Mouse (Mus musculus): ENCODE data around the gene Gys2. TPM values are rescaled to one million over a fixed set of nuclear protein-coding genes. Genes with fewer than 3 reads are reported as not detected.
"Not testable (repeated sequence)": the region's sequence is repeated elsewhere in the genome, so short reads cannot be mapped to it uniquely, and the experiment has no call there.

The Gys2 gene
- total and polyA plus RNA-seq, 2 experiments from 2014 or later: 0.10 TPM; not detected in 1

DNA sequence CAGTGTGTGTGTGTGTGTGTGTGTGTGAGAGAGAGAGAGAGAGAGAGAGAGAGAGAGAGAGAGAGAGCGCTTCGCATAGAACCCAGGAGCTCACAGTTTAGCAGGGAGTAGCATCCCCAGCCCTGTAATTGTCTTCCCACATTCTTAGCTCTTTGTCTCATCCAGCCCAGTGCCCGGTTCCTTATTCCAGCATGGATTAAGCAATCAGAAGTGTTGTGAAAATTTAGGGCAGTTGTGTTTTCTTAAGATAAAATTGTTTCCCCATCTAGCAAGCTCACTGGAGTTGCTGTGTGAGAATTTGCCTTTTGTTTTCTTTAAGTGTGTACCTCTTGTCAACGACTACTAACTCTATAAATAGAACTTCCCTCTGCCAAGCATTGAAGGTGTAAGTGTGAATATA lies 35.8 kb upstream of the Gys2 start:
- Histone ChIP-seq H3K4me2 (ENCODE audit: low read depth, low read length) (no peak overlapping the region; the same call in 1 of the 2 replicates), H3K4me1 (ENCODE audit: insufficient read depth, low read length) (peaks cover 5% of the 10 kb centered on the region; the same call in 1 of the 2 replicates), H3K27me3 (ENCODE audit: insufficient read depth, low read length) (0 out of 2 replicates have a peak, but pooled peaks cover 4% of the 10 kb centered on the region), H3K9ac (replicated peaks; ENCODE audit: low read length) (no peak overlapping the region), H3K4me3 (ENCODE audit: low read length) (no peak overlapping the region; the same call in 1 of the 2 replicates), H3K27ac (no peak overlapping the region), H3K36me3 (ENCODE audit: insufficient read depth, low read length) (no peaks in the 10 kb centered on the region; the same call in 1 of the 2 replicates), H3K9me3 (ENCODE audit: low read length) (no peaks in the 10 kb centered on the region)
- DNase-seq (ENCODE audit: low spot score): no peak
- 44% methylated on average over 4 of the region's 4 CpGs for WGBS
- no peak for TF ChIP-seq CTCF (IDR thresholded peaks at IDR 0.05; ENCODE audit: low read depth)
- ATAC-seq: no peak

DNA sequence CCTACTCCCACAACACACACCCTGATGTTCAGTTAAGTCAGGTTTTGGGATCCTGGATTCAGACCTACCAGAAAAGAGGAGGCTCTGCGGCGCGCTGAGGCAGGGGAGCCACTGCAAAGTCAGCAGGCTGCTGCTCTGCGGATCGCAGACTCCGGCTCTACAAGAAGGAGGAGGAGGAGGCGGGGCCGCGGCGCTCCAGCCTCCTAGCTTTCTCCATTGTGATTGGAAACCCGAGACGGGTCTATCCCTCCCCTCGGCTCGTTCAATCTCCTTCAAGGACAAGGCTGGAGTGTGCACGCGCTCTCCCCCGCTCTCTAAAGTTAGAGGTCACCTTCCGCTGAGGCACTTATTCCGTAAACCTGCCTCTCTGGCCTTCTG lies 34.9 kb upstream of the Gys2 start, which contains the start of gene Ldhb:
Gene Ldhb, minus strand, starts transcription at position 173 of the 378 bp plus-strand sequence.
- Histone ChIP-seq H3K27me3 (ENCODE audit: insufficient read depth, low read length) (0 out of 2 replicates have a peak, but pooled peaks cover under 1% of the 10 kb centered on the region), H3K27ac (peak within 1 kb of the TSS; percentile 70), H3K4me1 (ENCODE audit: insufficient read depth, low read length) (peaks cover 5% of the 10 kb centered on the region; the same call in 1 of the 2 replicates), H3K4me3 (ENCODE audit: low read length) (peak within 1 kb of the TSS; percentile 66), H3K36me3 (ENCODE audit: insufficient read depth, low read length) (no peaks in the 10 kb centered on the region; the same call in 1 of the 2 replicates), H3K9me3 (ENCODE audit: low read length) (no peaks in the 10 kb centered on the region), H3K9ac (replicated peaks; ENCODE audit: low read length) (peak within 1 kb of the TSS; percentile 77), H3K4me2 (ENCODE audit: low read depth, low read length) (peak within 1 kb of the TSS; percentile 97)
- no peak for TF ChIP-seq CTCF (IDR thresholded peaks at IDR 0.05; ENCODE audit: low read depth)
- ATAC-seq: peak; percentile 97
- DNase-seq (ENCODE audit: low spot score): peak; percentile 94
- under 1% methylated on average over 19 of the region's 19 CpGs for WGBS

GRCm38 (mm10) chr6:142507033-142507784 lies 34.3 kb upstream of the Gys2 start:
- ATAC-seq (peak; percentile 68), DNase-seq (ENCODE audit: low spot score) (peak; percentile 50)
- Histone ChIP-seq H3K4me1 (ENCODE audit: insufficient read depth, low read length) (peaks cover 5% of the 10 kb centered on the region; the same call in 1 of the 2 replicates), H3K27me3 (ENCODE audit: insufficient read depth, low read length) (no peaks in the 10 kb centered on the region), H3K9ac (replicated peaks; ENCODE audit: low read length) (peak overlapping the region; percentile 77), H3K36me3 (ENCODE audit: insufficient read depth, low read length) (no peaks in the 10 kb centered on the region; the same call in 1 of the 2 replicates), H3K27ac (peak overlapping the region; percentile 70), H3K9me3 (ENCODE audit: low read length) (no peaks in the 10 kb centered on the region), H3K4me3 (ENCODE audit: low read length) (peak overlapping the region; percentile 66), H3K4me2 (ENCODE audit: low read depth, low read length) (peak overlapping the region; percentile 97)
- WGBS: under 1% methylated on average over 30 of the region's 30 CpGs
- TF ChIP-seq CTCF (IDR thresholded peaks at IDR 0.05; ENCODE audit: low read depth): no peak

DNA sequence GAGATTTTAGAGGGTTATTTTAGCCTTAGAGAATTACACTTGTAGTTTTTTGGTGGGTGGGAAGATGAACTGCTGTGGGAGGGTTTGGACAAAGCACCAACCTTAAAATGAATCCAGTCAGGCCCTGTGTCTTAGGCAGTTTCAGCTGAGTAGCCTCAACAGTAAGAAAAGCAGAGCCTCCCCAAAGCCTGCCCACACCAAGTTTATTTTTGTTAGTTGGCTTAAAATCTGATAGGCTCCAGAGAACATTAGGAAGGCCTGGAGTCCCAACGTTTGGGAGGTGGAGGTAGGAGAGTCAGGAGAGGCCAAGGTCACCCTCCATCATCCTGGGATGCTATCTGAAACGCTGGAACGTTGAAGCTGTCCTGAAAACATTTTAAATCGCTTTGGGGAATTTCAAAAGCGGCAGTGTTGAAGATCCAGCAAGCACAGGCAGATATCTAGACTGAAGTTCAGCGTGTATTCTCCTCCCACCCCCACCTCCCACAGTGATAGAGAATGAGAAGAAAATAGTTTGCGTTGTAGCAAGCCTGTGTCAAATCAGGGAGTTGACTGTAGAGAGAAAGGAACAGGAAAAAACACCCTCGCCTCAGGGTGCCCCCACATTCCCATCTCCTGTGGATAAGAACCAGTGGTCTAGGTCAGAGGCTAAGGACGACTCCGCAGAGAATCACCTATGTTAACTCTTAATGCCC lies 33.6 kb upstream of the Gys2 start:
- Histone ChIP-seq H3K4me2 (ENCODE audit: low read depth, low read length) (peak overlapping the region; percentile 97), H3K9me3 (ENCODE audit: low read length) (no peaks in the 10 kb centered on the region), H3K27ac (peak overlapping the region; percentile 70; the same call in 1 of the 2 replicates), H3K27me3 (ENCODE audit: insufficient read depth, low read length) (no peaks in the 10 kb centered on the region), H3K36me3 (ENCODE audit: insufficient read depth, low read length) (no peaks in the 10 kb centered on the region; the same call in 1 of the 2 replicates), H3K9ac (replicated peaks; ENCODE audit: low read length) (peak overlapping the region; percentile 77), H3K4me1 (ENCODE audit: insufficient read depth, low read length) (peaks cover 5% of the 10 kb centered on the region; the same call in 1 of the 2 replicates), H3K4me3 (ENCODE audit: low read length) (peak overlapping the region; percentile 66)
- TF ChIP-seq CTCF (IDR thresholded peaks at IDR 0.05; ENCODE audit: low read depth): no peak
- ATAC-seq: no peak
- no peak for DNase-seq (ENCODE audit: low spot score)
- 8% methylated on average over 10 of the region's 10 CpGs for WGBS

DNA sequence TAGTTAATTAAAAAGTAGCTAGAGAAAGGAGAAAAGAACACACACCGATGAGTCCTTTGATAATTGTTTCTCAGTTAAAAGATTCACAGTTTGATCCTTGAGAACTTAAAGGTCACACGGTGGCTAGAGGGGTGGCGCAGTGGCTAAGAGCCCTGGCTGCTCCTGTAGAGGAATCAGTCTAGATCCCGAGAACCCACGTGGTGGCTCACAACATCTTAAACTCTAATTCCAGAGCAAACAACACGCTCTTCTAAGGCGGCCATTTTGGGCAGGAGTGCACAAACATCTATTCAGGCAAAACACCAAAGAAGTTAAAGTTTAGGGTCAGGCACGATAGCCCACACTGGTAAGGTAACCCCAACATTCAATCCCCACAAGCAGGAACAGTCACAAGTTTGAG lies 30.7 kb upstream of the Gys2 start:
- TF ChIP-seq CTCF (IDR thresholded peaks at IDR 0.05; ENCODE audit: low read depth): no peak
- Histone ChIP-seq H3K27me3 (ENCODE audit: insufficient read depth, low read length) (no peaks in the 10 kb centered on the region), H3K27ac (0 out of 2 replicates have a peak overlapping the region, but pooled peaks have one; percentile 26), H3K4me3 (ENCODE audit: low read length) (no peak overlapping the region), H3K9ac (replicated peaks; ENCODE audit: low read length) (no peak overlapping the region), H3K4me2 (ENCODE audit: low read depth, low read length) (no peak overlapping the region; the same call in 1 of the 2 replicates), H3K4me1 (ENCODE audit: insufficient read depth, low read length) (peaks cover 5% of the 10 kb centered on the region; the same call in 1 of the 2 replicates), H3K9me3 (ENCODE audit: low read length) (no peaks in the 10 kb centered on the region), H3K36me3 (ENCODE audit: insufficient read depth, low read length) (no peaks in the 10 kb centered on the region; the same call in 1 of the 2 replicates)
- DNase-seq (ENCODE audit: low spot score): no peak
- ATAC-seq: no peak
- WGBS: 77% methylated on average over 8 of the region's 8 CpGs

- Histone ChIP-seq H3K4me3 (ENCODE audit: low read length) (no peak overlapping the region), H3K4me1 (ENCODE audit: insufficient read depth, low read length) (peaks cover 5% of the 10 kb centered on the region; the same call in 1 of the 2 replicates), H3K9ac (replicated peaks; ENCODE audit: low read length) (no peak overlapping the region), H3K27me3 (ENCODE audit: insufficient read depth, low read length) (no peaks in the 10 kb centered on the region), H3K36me3 (ENCODE audit: insufficient read depth, low read length) (peaks cover 3% of the 10 kb centered on the region), H3K9me3 (ENCODE audit: low read length) (no peaks in the 10 kb centered on the region), H3K27ac (no peak overlapping the region), H3K4me2 (ENCODE audit: low read depth, low read length) (no peak overlapping the region)
- no peak for DNase-seq (ENCODE audit: low spot score)
- no peak for ATAC-seq
- 88% methylated on average over 10 of the region's 10 CpGs for WGBS
- no peak for TF ChIP-seq CTCF (IDR thresholded peaks at IDR 0.05; ENCODE audit: low read depth)
These were observed 29.7 kb upstream of the Gys2 start for GRCm38 (mm10) chr6:142502519-142503125.

GRCm38 (mm10) chr6:142490114-142490513 lies 17.2 kb upstream of the Gys2 start:
- 97% methylated on average over 6 of the region's 6 CpGs for WGBS
- ATAC-seq; H3K9me3 ChIP-seq (ENCODE audit: low read length): not testable (repeated sequence)

More at GRCm38 (mm10) chr6:142490114-142490513, 17.2 kb upstream of the Gys2 start:
- not testable (repeated sequence) for H3K4me2 ChIP-seq (ENCODE audit: low read depth, low read length); H3K4me1 ChIP-seq (ENCODE audit: insufficient read depth, low read length); H3K4me3 ChIP-seq (ENCODE audit: low read length); H3K27ac ChIP-seq; H3K27me3 ChIP-seq (ENCODE audit: insufficient read depth, low read length); DNase-seq (ENCODE audit: low spot score); H3K9ac ChIP-seq (replicated peaks; ENCODE audit: low read length)
- peaks cover 60% of the 10 kb centered on the region for H3K36me3 ChIP-seq (ENCODE audit: insufficient read depth, low read length)
